Mouse (Mus musculus) c-Kit-positive CD71-positive TER-119-positive erythroid progenitor cells, embryonic 14.5 days (primary cell): Measurements from ENCODE around the gene Cdh24.

ENCODE experiments used
- DNase-seq: peaks from one replicate; pipeline ENCODE4 v3.0.0-alpha.2; 2013; ENCODE audit warnings: low spot score

The Cdh24 gene

GRCm38 (mm10) chr14:54641305-54641969 lies at the start of gene Cdh24:
Gene Cdh24 (minus strand): TSS chr14:54641364.
- DNase-seq = peak; percentile 83

GRCm38 (mm10) chr14:54687251-54687650 lies 46.1 kb upstream of the Cdh24 start:
- peak; percentile 23 for DNase-seq

GRCm38 (mm10) chr14:54686522-54687143 lies 45.5 kb upstream of the Cdh24 start, which contains the start of gene Acin1:
Gene Acin1 (minus strand): TSS chr14:54686931.
- DNase-seq = peak; percentile 99

GRCm38 (mm10) chr14:54686063-54686521 lies 44.9 kb upstream of the Cdh24 start, which contains the start of gene 1700123O20Rik:
Gene 1700123O20Rik (plus strand): TSS chr14:54686216.
- DNase-seq = peak; percentile 88

- no peak for DNase-seq
Measured at GRCm38 (mm10) chr14:54685471-54685870, 44.3 kb upstream of the Cdh24 start.

GRCm38 (mm10) chr14:54682396-54682795 lies 41.2 kb upstream of the Cdh24 start:
- no peak for DNase-seq

GRCm38 (mm10) chr14:54678657-54679304 lies 37.6 kb upstream of the Cdh24 start:
- no peak for DNase-seq

GRCm38 (mm10) chr14:54676290-54676689 lies 35.1 kb upstream of the Cdh24 start:
- no peak for DNase-seq

GRCm38 (mm10) chr14:54674317-54674716 lies 33.2 kb upstream of the Cdh24 start:
- no peak for DNase-seq

GRCm38 (mm10) chr14:54669381-54669780 lies 28.2 kb upstream of the Cdh24 start:
- DNase-seq = no peak

- no peak for DNase-seq
Measured at GRCm38 (mm10) chr14:54664477-54665222, 23.5 kb upstream of the Cdh24 start.

GRCm38 (mm10) chr14:54660009-54660408 lies 18.8 kb upstream of the Cdh24 start:
- DNase-seq = peak; percentile 68

GRCm38 (mm10) chr14:54653496-54653895 lies 12.3 kb upstream of the Cdh24 start:
- peak; percentile 85 for DNase-seq

- no peak for DNase-seq
Measured at GRCm38 (mm10) chr14:54652787-54653186, 11.6 kb upstream of the Cdh24 start.

GRCm38 (mm10) chr14:54651556-54651955 lies 10.4 kb upstream of the Cdh24 start:
- no peak for DNase-seq

GRCm38 (mm10) chr14:54650621-54651454 lies 9.7 kb upstream of the Cdh24 start:
- DNase-seq = peak; percentile 94

GRCm38 (mm10) chr14:54647900-54648299 lies 6.7 kb upstream of the Cdh24 start:
- DNase-seq = no peak

- DNase-seq = no peak
Measured at GRCm38 (mm10) chr14:54646898-54647636, 5.9 kb upstream of the Cdh24 start.

- DNase-seq = no peak
Measured at GRCm38 (mm10) chr14:54646455-54646854, 5.3 kb upstream of the Cdh24 start.

GRCm38 (mm10) chr14:54644294-54644693 lies 3.1 kb upstream of the Cdh24 start:
- DNase-seq = no peak

- no peak for DNase-seq
Measured at GRCm38 (mm10) chr14:54643011-54643410, 1.8 kb upstream of the Cdh24 start.
